Mouse (Mus musculus): ENCODE measurements around the gene Spcs2.

The Spcs2 gene

DNA sequence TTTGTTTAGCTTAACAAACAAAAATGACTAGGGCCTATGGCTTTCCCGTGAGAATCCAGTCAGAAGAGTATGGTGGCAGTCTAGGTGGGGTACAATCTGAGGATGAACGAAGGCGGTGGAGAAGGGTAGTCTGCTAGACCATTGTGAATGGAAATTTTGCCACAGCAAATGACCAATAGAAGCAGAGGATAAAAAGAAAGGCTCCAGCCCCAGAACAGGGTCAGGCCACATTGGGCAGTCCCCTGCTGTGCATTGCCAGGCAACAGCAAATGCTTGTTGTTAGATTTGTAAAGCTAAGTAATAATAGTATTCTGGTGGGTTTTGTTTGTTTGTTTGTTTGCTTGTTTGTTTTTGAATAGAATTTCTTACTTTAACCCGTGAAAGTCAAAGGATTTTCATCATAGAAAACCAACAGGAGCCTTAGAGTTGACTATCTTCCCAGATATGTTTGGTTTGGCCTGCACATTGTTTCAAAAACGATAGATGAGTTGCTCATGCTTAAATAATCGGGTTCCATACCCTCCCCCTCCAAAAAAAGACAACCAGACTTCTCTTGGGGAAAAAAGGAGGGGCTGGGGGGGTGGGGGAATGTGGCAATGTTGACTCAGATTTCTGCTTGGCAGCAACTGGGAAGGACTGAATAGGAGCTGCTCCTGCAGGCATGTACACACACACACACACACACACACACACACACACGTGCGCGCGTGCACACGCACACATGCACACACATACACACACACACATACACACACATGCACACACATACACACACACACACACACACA lies 1.2 kb upstream of the Spcs2 start:
- in situ Hi-C loops (cut with MboI; ENCODE audit: low sequenced_read_pairs), result no loop called here

DNA sequence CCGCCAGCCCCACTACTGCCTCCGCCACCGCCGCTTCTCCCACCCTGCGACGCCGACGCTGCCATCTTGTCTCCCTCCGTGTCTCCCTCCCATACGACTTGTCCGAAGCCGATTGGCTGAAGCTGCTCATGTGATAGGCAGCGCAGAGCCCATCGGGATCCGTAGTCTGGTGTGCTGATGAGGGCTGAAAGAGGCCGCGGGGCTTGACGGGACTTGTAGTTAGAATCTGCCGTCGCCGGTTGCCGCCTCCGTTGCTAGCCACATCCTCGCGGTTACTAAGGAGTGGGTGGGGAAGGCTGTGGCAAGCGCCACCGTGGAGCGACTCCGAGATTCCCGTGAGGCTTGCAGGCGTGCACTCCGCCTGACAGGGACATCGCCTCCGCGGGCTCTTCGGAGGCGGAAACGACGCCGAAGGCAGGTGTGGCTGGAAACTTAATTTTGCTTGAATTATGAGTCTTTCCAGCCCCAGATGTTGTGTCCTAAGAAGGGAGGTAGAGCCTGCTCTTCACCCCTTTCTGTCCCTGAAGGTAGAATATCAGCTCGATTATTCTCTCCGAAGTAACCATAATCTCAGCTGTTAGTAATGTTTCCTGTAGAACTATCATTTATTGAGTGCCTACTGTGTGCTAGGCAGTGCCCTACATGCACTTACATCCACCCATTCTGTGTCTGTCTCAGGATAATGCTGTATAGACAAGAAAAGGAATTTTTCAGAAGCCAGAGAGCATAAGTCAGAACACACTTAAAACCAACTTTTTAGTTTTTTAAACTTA lies 4.3 kb downstream of the Spcs2 start, which contains the start of gene Xrra1:
Xrra1 (plus strand) TSS at position 304 of the 773 bp plus-strand sequence.
- in situ Hi-C loops (cut with MboI; ENCODE audit: low sequenced_read_pairs), result no loop called here

DNA sequence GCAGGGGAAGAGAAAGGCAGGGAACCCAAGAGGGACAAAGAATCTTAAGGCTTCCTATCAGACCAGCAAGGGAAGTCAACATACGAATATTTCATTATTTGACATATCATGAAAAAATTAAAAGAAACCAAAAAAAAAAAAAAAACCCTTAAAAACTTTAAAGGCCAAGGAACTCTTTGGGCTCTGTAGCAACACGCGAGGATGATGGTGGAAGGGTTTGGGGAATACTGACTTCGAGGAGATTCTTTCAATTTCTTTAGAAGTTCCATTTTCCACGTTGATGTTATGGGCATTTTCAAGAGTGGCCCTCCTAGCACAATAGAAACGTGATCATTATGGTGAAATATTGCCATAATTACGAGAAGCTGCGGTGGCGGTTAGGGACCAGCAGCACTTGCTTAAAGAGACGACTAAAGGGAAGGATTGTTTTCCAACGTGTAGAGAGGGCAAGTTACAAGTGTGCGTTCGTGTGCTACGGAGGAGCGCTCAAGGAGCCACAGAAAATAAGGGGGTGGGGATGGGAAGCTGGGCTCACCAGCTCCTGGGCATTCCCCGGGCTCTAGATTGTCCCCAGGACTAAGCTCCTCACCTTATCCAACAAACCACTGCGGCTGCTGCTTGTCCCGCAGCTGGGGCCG lies 5.0 kb downstream of the Spcs2 start:
- in situ Hi-C loops (cut with MboI; ENCODE audit: low sequenced_read_pairs), result no loop called here

DNA sequence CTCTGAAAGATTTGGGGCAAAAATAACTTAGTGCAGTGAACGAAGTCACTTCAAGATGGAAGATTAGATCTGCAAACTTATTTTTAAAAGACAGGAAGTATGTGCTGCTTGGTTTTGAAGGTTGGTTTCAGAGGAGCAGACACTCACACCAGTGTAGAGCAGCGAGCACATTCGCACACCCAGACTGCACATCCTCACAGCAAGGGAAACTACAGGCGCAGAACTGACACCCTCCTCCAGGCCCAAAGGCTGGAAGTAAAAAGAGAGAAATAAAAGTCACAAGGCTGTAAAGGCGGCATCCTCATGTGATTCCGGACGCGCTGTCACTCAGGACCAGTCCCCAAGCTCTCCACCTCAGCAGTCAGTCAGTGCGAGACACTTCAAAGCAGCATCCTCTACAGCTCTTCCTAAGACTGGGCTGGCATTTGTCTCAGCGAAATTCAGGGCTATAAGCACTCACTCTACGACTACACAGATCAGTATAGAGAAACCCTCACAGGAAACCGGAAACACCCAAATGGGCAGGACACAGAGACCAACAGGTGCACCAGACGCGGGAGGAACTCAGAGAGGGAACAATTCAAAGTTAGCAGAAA lies 6.9 kb downstream of the Spcs2 start:
- in situ Hi-C loops (cut with MboI; ENCODE audit: low sequenced_read_pairs), result no loop called here

DNA sequence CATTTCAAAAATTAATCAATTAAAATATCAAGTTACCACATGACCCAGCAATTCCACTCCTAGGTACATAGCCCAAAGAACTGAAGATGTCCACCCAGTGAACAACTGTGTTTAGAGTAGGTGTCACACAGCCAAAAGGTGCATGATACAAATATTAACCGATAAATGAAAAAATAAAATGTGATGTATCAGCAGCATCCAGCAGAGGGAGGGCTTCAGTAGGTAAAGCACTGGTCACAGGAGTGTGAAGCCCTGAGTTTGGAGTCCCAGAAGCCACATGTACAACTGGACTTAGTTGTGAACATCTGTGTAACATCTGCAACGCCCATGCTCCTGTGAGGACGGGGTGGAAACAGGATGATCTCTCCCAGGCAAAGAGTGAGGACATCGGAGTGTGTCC lies 9.0 kb downstream of the Spcs2 start:
- in situ Hi-C loops (cut with MboI; ENCODE audit: low sequenced_read_pairs), result no loop called here

DNA sequence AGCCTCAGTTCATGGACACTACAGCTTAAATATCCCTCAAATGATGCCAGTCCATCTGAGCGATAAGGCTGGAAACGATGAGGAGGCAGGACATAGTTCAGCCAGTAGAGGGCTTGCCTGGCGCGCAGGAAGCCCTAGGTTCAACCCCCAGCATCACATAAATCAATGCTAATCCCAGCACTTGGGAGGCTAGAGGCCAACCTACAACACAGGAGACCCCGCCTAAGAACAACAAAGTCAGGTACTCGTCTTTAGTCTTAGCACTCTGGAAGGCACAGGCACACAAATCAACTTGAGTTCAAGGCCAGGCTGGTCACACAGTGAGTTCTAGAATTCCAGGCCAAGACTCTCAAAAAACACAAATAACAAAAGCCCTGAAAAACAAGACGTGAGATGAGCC lies 9.9 kb downstream of the Spcs2 start:
- in situ Hi-C loops (cut with MboI; ENCODE audit: low sequenced_read_pairs), result no loop called here

DNA sequence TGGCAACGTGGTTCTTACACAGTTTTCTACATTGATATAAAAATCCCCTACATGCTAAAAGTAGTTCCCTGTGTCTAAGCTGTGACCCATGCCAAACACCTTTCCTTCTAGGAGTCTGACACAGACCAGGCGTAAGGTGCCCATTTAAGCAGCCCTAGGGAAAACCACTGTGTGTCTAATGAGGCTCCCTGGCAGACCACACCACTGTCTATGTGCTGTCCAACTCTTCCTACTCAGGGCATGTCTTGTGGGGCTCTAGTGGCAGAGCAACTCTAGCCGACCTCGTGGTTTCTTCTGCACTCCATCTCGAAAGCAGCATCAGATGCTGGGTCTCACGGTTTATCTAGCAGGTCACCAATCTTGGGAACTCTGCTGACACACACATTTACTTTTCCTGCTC lies 11.6 kb downstream of the Spcs2 start:
- in situ Hi-C loops (cut with MboI; ENCODE audit: low sequenced_read_pairs), result no loop called here

DNA sequence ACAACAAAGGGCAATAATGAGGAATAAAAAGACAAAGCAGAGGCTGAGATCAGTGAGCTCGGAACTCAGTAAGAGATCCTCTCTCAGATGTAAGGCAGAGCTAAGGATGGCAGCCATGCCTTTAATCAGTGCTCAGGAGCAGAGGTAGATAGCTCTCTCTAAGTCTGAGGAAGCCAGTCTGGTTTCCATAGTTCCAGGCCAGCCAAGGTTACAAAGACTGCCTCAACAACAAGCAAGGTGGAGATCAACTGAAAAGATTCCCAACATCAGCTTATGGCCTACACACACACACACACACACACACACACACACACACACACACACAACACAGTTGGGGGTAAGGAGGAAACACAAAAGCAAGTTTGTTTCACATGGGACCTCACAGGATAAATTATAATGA lies 12.1 kb downstream of the Spcs2 start:
- in situ Hi-C loops (cut with MboI; ENCODE audit: low sequenced_read_pairs), result no loop called here

DNA sequence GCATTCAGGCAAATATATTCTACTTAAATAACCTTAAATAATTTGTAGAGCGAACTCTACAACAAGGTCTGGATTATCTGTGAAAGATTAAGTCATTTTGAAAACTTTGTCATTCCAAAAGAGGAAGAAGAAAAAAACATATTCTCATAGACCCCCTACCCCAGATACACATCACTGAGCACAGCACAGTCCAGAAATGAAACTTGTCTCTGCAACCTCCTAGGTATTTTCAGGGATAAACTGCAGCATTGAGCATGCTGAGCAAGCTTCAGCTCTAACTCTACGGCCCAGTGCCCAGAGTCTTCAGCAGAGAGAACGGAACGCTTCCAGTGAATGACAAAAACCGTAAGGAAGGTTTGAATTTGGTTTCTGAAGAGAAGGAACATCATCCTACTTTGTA lies 12.7 kb downstream of the Spcs2 start:
- in situ Hi-C loops (cut with MboI; ENCODE audit: low sequenced_read_pairs), result no loop called here

DNA sequence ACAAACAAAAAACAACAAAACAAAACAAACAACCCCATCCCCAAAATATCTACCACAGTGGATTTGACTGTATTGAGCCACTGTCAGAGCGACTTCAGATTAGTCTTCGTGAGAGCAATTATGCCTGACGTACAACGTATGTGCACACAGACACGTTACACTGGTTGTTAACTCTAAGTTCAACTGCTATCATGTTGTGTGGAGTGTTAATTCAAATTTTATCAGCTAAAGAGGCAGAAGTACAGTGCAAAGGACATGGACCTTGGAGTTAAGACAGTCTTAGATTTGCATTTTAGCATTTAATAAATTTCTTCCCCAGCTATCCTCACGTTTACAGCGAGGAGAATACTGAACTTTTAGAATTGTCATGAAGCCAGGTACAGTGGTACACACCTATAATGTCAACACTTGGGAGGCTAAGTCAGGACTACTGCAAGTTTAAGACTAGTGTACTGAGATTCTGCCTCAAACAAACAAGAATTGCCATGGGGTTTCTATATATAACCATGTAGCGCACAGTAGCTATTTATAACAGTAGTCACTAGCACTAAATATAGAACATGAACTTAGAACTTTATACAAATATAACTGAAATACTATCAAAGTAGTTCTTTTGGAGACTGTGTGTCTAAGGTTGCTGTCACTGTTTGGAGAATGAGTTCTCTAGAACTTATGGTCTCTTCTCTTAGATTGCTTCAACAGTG lies 17.6 kb downstream of the Spcs2 start:
- in situ Hi-C loops (cut with MboI; ENCODE audit: low sequenced_read_pairs), result no loop called here

DNA sequence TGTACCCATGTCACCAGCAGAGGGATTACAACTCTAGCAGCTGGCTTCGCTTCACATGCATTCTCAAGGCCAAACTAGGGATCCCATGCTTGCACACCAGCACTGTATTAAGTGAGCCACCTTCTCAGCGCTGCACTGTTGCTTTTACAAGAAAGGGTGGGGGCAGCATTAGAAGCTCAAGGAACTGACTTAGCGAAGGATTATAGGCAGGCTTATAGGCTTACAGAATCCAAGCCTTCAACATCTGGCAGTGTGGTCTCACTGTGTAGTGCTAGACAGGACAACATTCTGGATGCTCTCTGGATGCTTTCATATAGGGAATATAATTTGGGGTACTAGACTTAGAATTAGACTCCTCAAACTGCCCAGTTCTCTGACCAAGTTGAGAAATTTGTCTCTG lies 25.0 kb downstream of the Spcs2 start:
- in situ Hi-C loops (cut with MboI; ENCODE audit: low sequenced_read_pairs), result no loop called here

DNA sequence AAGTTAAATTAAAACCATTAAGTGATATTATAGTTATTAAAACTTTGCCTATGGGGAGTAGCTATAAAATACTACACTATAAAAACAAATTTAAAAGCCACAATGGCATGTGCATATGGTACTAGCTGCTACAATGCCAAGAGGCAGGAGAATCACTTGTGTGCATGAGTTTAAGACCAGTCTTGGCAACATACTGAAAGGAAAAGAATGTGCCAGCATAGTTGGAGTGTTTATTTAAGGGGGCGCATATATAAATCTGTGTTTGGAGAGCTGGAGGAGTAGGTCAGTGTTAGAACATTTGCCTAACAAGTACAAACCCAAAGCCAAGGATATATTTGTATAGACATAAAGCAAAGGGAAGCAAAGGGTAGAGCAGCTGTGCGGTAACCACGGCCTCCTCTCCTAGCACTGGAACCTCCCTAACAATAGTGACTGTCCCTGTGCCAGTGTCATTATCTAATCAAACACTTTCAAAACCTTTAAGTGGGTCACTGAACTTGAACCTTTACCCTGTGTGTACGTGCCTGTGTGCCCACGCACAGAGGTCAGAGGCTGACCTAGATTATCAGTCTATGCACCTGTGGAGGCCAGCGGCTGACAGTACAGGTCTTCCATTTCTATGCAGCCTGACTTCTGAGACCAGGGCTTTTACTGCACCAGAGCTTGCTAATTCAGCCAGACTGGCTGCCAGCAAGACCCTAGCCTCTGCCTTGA lies 25.7 kb downstream of the Spcs2 start:
- in situ Hi-C loops (cut with MboI; ENCODE audit: low sequenced_read_pairs), result no loop called here

DNA sequence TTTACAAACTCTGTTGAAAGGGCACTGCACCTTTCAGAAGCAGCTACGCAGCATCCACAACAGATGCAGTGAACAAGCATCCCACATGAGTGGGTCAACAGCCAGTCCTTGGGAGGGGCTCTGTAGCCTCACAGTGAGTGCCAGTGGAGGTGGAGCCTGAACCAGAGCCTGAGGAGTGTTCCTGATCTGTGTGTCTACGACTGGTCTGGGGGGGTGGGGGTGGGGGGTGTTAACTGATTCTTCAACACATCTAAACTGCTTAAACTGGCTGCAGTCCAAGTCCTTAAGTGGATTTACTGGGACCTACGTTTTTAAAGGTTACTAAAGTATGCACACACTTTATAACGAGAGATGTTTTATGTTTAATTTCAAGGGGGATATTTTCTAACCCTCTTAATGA lies 26.5 kb downstream of the Spcs2 start:
- in situ Hi-C loops (cut with MboI; ENCODE audit: low sequenced_read_pairs), result no loop called here

DNA sequence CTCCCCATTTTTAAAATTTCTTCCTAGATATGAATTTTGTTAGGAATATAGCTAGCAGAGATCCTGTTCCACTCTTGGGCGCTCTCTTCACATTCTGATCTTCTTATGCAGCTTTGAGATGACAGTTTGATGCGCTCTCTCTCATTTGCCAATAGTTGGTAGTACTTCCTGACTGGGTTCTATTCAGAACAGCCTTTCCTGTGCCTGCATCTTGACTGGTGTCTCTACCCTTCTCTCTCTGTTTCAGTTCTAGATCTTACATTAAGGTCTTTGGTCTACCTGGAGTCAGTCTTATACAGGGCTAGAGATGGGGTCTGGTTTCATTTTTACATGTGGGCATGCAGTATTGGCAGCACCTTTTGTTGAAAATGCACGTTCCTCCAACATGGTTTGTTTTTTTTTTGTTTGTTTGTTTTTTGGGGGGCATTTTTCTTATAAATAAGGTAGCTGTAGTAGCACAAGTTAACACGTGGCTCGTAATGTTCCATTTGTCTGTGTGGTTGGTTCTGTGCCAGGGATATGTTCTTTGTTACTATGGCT lies 28.9 kb downstream of the Spcs2 start:
- in situ Hi-C loops (cut with MboI; ENCODE audit: low sequenced_read_pairs), result no loop called here

DNA sequence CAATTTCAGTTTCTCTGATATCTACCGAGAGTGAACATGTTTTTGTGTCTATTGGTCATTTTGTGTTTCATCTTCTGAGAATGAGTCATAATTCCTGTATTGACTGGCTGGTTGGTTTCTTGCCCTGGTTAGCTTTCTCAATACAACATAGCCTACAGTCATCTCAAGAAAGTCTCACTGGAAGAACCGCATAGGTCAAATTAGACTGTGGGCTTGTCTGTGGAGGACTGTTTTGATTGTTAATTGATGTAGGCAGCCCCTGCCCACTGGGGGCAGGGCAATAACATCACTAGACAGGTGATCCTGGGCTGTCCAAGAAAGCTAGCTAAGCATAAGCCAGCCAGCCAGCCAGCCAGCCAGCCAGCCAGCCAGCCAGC lies 29.4 kb downstream of the Spcs2 start:
- in situ Hi-C loops (cut with MboI; ENCODE audit: low sequenced_read_pairs), result no loop called here

DNA sequence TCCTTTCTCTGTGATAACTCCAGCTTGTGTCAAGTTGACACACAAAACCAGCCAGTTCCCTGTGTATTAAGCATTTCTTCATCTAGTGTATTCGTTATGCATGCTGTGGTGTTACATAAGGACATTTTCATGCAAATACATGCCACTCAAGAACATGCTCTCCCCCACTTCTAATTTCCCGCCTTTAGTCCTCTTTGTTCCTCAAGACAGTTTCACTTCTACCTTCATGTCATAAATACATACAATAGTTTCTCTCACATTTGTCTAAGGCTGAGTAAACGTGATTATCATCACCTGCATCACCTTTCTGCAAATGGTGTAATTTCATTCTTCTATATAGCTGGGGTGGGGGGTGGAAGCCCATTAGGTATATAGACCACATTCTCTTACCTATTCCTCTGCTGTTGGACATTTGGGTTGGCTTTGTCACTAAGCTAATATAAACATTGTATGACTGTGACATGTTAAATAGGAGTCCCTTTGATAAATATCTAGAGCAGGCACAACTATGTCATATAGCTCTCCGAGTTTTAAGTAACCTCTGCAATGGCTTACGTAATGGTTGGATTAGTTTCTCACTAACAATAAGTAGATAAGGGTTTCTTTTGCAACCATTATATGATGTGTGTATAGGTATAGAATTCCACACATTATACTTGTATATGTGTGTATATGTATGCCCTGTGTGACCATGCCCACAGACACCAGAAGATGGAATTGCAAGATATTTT lies 30.0 kb downstream of the Spcs2 start:
- in situ Hi-C loops (cut with MboI; ENCODE audit: low sequenced_read_pairs), result no loop called here

DNA sequence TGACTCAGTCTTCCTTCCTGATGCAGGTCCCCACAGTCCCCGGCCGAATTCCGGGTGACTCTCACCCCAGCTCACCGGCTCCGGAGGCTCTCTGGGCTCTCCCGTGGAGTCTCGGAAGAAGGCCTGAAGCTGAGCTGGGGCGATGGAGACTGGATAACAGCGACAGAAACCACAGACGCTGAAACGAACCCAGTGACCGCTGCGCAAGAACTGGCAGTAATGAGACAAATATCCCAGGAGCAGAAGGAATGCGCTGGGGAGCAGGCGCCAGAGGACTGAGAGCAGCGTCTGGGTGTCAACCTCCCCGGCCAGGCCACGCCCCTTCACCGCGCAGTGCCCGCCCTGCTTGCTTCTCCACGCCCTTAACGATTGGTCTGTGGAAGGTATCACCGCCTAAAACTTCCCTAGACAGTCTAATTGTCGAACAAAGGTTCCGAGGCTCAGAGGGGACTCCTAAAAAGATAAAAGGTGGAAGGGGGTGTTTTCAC lies 35.1 kb downstream of the Spcs2 start, which contains the start of gene Neu3:
Neu3 (minus strand) TSS at position 335 of the 488 bp plus-strand sequence.
- in situ Hi-C loops (cut with MboI; ENCODE audit: low sequenced_read_pairs), result no loop called here

DNA sequence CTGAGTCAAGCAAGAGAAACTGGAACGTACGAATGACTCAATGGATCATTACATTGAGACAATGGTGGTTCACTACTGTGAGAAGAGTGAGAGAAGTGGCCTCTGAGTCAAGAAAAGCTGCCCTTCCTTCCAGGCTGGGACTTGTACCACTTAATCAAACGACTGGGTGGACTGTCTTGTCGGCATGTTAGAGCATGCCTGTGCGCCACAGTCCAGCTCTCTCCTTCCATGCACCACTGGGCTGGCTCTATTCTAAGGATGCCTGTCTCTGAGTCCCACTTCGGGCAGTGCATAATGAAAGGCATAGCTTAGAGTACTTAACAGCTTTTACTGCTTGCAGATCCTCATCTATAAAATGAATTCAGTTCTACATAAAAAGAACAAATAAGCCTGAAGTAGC lies 37.2 kb downstream of the Spcs2 start:
- in situ Hi-C loops (cut with MboI; ENCODE audit: low sequenced_read_pairs), result no loop called here

DNA sequence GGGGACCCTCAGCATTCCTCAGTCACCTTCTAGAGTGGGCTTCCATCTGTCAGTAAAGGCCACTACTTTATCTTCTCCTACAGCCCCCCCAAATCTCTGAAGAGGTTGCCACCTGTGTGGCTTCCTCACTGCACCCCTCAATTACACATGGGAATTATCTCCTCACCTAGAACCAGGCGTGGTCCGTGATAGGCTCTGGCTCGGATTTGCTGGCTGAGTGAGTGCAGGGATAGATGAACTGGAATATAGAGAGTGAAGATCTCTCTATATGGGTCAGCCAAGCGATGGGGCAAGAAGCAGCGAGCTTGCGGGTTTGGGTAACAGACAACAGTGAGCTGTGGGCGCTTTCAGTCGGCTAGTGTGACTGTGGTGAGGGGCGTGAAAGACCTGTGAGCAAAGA lies 37.8 kb downstream of the Spcs2 start:
- in situ Hi-C loops (cut with MboI; ENCODE audit: low sequenced_read_pairs), result no loop called here
